Mouse (Mus musculus): ENCODE measurements around the gene Sorbs1. TPM values are rescaled to one million over a fixed set of nuclear protein-coding genes. Genes with fewer than 3 reads are reported as not detected.

Gene Sorbs1
- polyA plus RNA-seq, 1 experiment, result 38.8 TPM

- Histone ChIP-seq H3K36me3 (ENCODE audit: control insufficient read depth, insufficient read depth) (peaks cover 4% of the 10 kb centered on the region), H3K79me2 (ENCODE audit: control insufficient read depth, insufficient read depth) (peaks cover 35% of the 10 kb centered on the region), H3K4me2 (ENCODE audit: low read depth) (peak within 1 kb of the TSS; percentile 93), H3K27me3 (ENCODE audit: control insufficient read depth, insufficient read depth, insufficient read length) (no peaks in the 10 kb centered on the region), H3K4me3 (peak within 1 kb of the TSS; percentile 83), H3ac (ENCODE audit: control insufficient read depth, insufficient read length) (peak within 1 kb of the TSS; percentile 6)
- TF ChIP-seq POLR2AphosphoS2 (IDR thresholded peaks at IDR 0.05; ENCODE audit: insufficient read length, low read depth) (peak; percentile 77), USF1 (IDR thresholded peaks at IDR 0.05; ENCODE audit: low read depth) (no peak), CEBPB (IDR thresholded peaks at IDR 0.05; ENCODE audit: insufficient read depth, poor library complexity, severe bottlenecking) (no peak), MYOD1 (IDR thresholded peaks at IDR 0.05; ENCODE audit: control insufficient read depth in 1 of 3, insufficient read length in 2 of 3, low read depth in 2 of 3) (peak in 2 of 3 experiments; percentile 59 to 87), MYOG (IDR thresholded peaks at IDR 0.05; ENCODE audit: control insufficient read depth in 1 of 3, insufficient read depth in 1 of 3, insufficient read length in 2 of 3, low read depth in 2 of 3) (peak in 2 of 3 experiments; percentile 78 to 84), E2F4 (IDR thresholded peaks at IDR 0.05; ENCODE audit: insufficient read depth) (peak; percentile 38), TCF3 (IDR thresholded peaks at IDR 0.05; ENCODE audit: insufficient read length, low read depth) (peak; percentile 19), TCF12 (IDR thresholded peaks at IDR 0.05; ENCODE audit: insufficient read depth, poor library complexity, severe bottlenecking) (no peak), SRF (IDR thresholded peaks at IDR 0.05; ENCODE audit: control insufficient read depth, insufficient read length, low read depth) (no peak), REST (IDR thresholded peaks at IDR 0.05; ENCODE audit: insufficient read depth, insufficient read length) (no peak), MAX (IDR thresholded peaks at IDR 0.05; ENCODE audit: low read depth) (no peak), POLR2A (IDR thresholded peaks at IDR 0.05; ENCODE audit: insufficient read length, low read depth) (peak; percentile 88)
These were observed 242.2 kb downstream of the Sorbs1 start, which contains the start of gene Pdlim1 for GRCm38 (mm10) chr19:40271308-40271892. Gene Pdlim1 (minus strand): TSS chr19:40271842.

- no peak for TF ChIP-seq POLR2A (IDR thresholded peaks at IDR 0.05; ENCODE audit: insufficient read length, low read depth)
- Histone ChIP-seq H3K27me3 (ENCODE audit: control insufficient read depth, insufficient read depth, insufficient read length) (no peaks in the 10 kb centered on the region), H3K4me2 (ENCODE audit: low read depth) (peak overlapping the region; percentile 93), H3K79me2 (ENCODE audit: control insufficient read depth, insufficient read depth) (peaks cover 35% of the 10 kb centered on the region), H3ac (ENCODE audit: control insufficient read depth, insufficient read length) (peak overlapping the region; percentile 6), H3K36me3 (ENCODE audit: control insufficient read depth, insufficient read depth) (peaks cover 4% of the 10 kb centered on the region), H3K4me3 (peak overlapping the region; percentile 83)
These were observed 242.9 kb downstream of the Sorbs1 start for GRCm38 (mm10) chr19:40270351-40271307.

DNA sequence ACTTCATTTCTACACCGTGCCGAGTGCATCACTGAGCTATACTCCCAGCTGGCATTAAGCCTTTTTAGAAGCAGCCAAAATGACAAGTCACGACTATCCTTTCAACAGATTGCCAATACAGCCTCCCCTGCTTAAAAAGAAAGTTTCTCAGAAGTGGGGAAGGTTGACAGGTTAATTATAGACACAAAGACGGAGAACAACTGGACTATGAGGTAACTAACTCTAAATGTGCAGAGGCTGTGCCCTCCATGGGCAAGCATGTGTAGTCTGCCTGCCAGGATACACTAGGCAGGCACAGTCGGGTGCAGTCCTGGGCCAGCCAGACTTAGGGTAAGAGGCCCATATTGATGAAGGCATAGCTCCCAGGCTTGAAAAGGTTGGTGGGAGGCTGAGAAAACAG, 244.1 kb downstream of the Sorbs1 start:
- H3K4me3 ChIP-seq, result peak overlapping the region; percentile 83
- H3K79me2 ChIP-seq (ENCODE audit: control insufficient read depth, insufficient read depth), result peaks cover 43% of the 10 kb centered on the region
- H3K27me3 ChIP-seq (ENCODE audit: control insufficient read depth, insufficient read depth, insufficient read length), result no peaks in the 10 kb centered on the region
- peaks cover 4% of the 10 kb centered on the region for H3K36me3 ChIP-seq (ENCODE audit: control insufficient read depth, insufficient read depth)
- peak overlapping the region; percentile 93 for H3K4me2 ChIP-seq (ENCODE audit: low read depth)
- TF ChIP-seq MYOD1 (IDR thresholded peaks at IDR 0.05; ENCODE audit: control insufficient read depth in 1 of 3, insufficient read length in 2 of 3, low read depth in 2 of 3), result peak in 1 of 3 experiments; percentile 31
- TF ChIP-seq MAX (IDR thresholded peaks at IDR 0.05; ENCODE audit: low read depth), result no peak
- no peak overlapping the region for H3ac ChIP-seq (ENCODE audit: control insufficient read depth, insufficient read length)

- H3K4me3 ChIP-seq, result no peak overlapping the region
- no peak for TF ChIP-seq REST (IDR thresholded peaks at IDR 0.05; ENCODE audit: insufficient read depth, insufficient read length)
- H3K36me3 ChIP-seq (ENCODE audit: control insufficient read depth, insufficient read depth), result peaks cover 4% of the 10 kb centered on the region
- H3K79me2 ChIP-seq (ENCODE audit: control insufficient read depth, insufficient read depth), result peaks cover 52% of the 10 kb centered on the region
- no peaks in the 10 kb centered on the region for H3K27me3 ChIP-seq (ENCODE audit: control insufficient read depth, insufficient read depth, insufficient read length)
- peak overlapping the region; percentile 69 for H3K4me2 ChIP-seq (ENCODE audit: low read depth)
- no peak overlapping the region for H3ac ChIP-seq (ENCODE audit: control insufficient read depth, insufficient read length)
These were observed 245.1 kb downstream of the Sorbs1 start for GRCm38 (mm10) chr19:40268493-40268892.

- peaks cover 4% of the 10 kb centered on the region for H3K36me3 ChIP-seq (ENCODE audit: control insufficient read depth, insufficient read depth)
- H3K4me3 ChIP-seq, result no peak overlapping the region
- no peak overlapping the region for H3K4me2 ChIP-seq (ENCODE audit: low read depth)
- H3K27me3 ChIP-seq (ENCODE audit: control insufficient read depth, insufficient read depth, insufficient read length), result no peaks in the 10 kb centered on the region
- peaks cover 63% of the 10 kb centered on the region for H3K79me2 ChIP-seq (ENCODE audit: control insufficient read depth, insufficient read depth)
- TF ChIP-seq MYOG (IDR thresholded peaks at IDR 0.05; ENCODE audit: control insufficient read depth in 1 of 3, insufficient read depth in 1 of 3, insufficient read length in 2 of 3, low read depth in 2 of 3), result no peak
- no peak for TF ChIP-seq SRF (IDR thresholded peaks at IDR 0.05; ENCODE audit: control insufficient read depth, insufficient read length, low read depth)
- TF ChIP-seq MYOD1 (IDR thresholded peaks at IDR 0.05; ENCODE audit: control insufficient read depth in 1 of 3, insufficient read length in 2 of 3, low read depth in 2 of 3), result no peak
- no peak for TF ChIP-seq USF1 (IDR thresholded peaks at IDR 0.05; ENCODE audit: low read depth)
- no peak for TF ChIP-seq MAX (IDR thresholded peaks at IDR 0.05; ENCODE audit: low read depth)
- no peak for TF ChIP-seq TCF3 (IDR thresholded peaks at IDR 0.05; ENCODE audit: insufficient read length, low read depth)
- TF ChIP-seq E2F4 (IDR thresholded peaks at IDR 0.05; ENCODE audit: insufficient read depth), result no peak
- TF ChIP-seq POLR2AphosphoS2 (IDR thresholded peaks at IDR 0.05; ENCODE audit: insufficient read length, low read depth), result no peak
- TF ChIP-seq CEBPB (IDR thresholded peaks at IDR 0.05; ENCODE audit: insufficient read depth, poor library complexity, severe bottlenecking), result no peak
- no peak for TF ChIP-seq POLR2A (IDR thresholded peaks at IDR 0.05; ENCODE audit: insufficient read length, low read depth)
- H3ac ChIP-seq (ENCODE audit: control insufficient read depth, insufficient read length), result no peak overlapping the region
These were observed 246.2 kb downstream of the Sorbs1 start for GRCm38 (mm10) chr19:40267380-40267779.

Data from myocyte (in vitro differentiated cells).